Mouse (Mus musculus): Measurements from ENCODE around the gene Sipa1l3. TPM values are rescaled to one million over a fixed set of nuclear protein-coding genes. Genes with fewer than 3 reads are reported as not detected.

Gene Sipa1l3
- total RNA-seq (2021) = 10 to 100 TPM; 51.3 to 61.8 TPM
- long read RNA-seq, experiment 1, full-length matches to known transcripts = 4 of 36 reads
- long read RNA-seq, experiment 1, partial matches to known transcripts = 5 of 36 reads
- long read RNA-seq, experiment 1, other reads (novel, unspliced or antisense) = 27 of 36 reads
- long read RNA-seq, experiment 2, partial matches to known transcripts = 14 of 41 reads
- long read RNA-seq, experiment 2, other reads (novel, unspliced or antisense) = 26 of 41 reads

DNA sequence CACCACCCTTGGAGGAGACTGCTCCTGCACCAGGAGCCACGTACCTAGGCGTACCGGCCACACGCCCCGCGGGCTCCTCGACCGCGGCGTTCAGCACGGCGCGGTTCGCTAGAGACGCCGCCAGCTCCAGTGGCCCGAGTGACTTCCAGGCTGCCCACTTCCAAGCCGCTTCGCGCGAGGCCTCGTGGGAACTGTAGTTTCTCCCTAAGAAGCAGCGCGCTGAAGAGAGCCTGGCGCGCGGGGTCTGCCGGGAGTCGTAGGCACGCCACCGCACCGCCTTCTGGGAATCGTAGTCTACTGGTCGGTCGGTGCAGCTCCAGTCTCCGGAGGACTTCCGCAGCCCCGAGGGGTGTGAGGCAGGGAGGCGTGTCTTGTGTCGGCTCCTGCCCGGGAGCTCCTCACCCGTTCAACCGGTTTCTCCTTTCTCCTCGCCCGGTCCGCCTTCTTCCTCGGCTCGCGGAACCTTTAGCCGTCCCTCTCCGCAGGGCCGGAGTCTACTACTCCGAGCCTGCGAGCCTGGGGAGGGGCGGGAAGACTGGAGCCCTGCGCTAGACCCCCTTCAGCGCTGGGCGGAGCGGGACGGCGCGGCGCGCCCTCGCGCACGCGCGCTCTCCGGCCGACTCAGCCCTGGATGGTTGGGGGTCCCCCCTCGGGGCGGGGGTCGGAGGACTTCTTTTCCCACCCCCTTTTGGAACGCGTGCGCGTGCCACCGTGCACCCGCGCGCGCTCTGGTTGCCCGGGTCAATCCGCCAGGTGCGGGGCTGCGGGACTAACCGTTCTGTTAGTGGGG, at the start of gene Sipa1l3:
TSS of gene Sipa1l3 (minus strand) at position 221 of the 790 bp plus-strand sequence.
- Histone ChIP-seq H3K27ac (peak within 1 kb of the TSS; percentile 76), H3K4me3 (peak within 1 kb of the TSS; percentile 94)
- intact Hi-C loops (cut with DNase I) = loop anchor here (1.0 to 2.0 kb wide), 2 partner anchors 70 to 77 kb away; no protein-coding TSS in a partner anchor
- no peak for TF ChIP-seq CTCF (IDR thresholded peaks at IDR 0.05)
- DNase-seq (ENCODE audit: extremely low spot score in 1 of 2, low spot score in 2 of 2) = peak; percentile 96 to 97

DNA sequence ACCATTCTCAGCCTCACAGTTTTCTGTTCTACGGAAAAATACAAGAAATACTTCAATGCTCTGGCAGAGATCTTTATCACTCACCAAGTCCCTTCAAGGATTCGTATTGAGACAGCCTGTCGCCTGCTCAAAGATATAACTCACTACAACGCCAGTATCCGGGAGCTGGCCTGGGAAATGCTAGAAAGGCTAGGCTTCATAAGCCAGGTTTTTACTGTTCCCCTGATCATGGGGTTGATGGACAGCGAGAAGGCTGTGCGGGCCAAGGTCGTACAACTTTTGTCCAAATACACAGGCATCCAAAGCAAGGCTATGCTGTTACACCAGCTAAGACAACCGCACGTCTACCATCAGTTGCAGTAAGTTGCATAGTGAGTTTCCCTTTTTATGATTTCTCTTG, 44.6 kb upstream of the Sipa1l3 start:
- intact Hi-C loops (cut with DNase I) = no loop called here
- no peak for DNase-seq (ENCODE audit: extremely low spot score in 1 of 2, low spot score in 2 of 2)
- no peak for TF ChIP-seq CTCF (IDR thresholded peaks at IDR 0.05)
- Histone ChIP-seq H3K4me3 (no peak overlapping the region), H3K27ac (no peak overlapping the region)

GRCm38 (mm10) chr7:29561046-29561445, 42.6 kb upstream of the Sipa1l3 start:
- Histone ChIP-seq H3K27ac (no peak overlapping the region), H3K4me3 (no peak overlapping the region)
- no peak for TF ChIP-seq CTCF (IDR thresholded peaks at IDR 0.05)
- intact Hi-C loops (cut with DNase I) = no loop called here
- DNase-seq (ENCODE audit: extremely low spot score in 1 of 2, low spot score in 2 of 2) = no peak

- intact Hi-C loops (cut with DNase I) = loop anchor here (10.0 kb wide), 1 partner anchor 156 kb away; no protein-coding TSS in a partner anchor
- no peak for DNase-seq (ENCODE audit: extremely low spot score in 1 of 2, low spot score in 2 of 2)
- H3K4me3 ChIP-seq = no peak overlapping the region
- H3K27ac ChIP-seq = no peak overlapping the region
- TF ChIP-seq CTCF (IDR thresholded peaks at IDR 0.05) = peak; percentile 23
Measured at GRCm38 (mm10) chr7:29559290-29559689, 40.8 kb upstream of the Sipa1l3 start.

DNA sequence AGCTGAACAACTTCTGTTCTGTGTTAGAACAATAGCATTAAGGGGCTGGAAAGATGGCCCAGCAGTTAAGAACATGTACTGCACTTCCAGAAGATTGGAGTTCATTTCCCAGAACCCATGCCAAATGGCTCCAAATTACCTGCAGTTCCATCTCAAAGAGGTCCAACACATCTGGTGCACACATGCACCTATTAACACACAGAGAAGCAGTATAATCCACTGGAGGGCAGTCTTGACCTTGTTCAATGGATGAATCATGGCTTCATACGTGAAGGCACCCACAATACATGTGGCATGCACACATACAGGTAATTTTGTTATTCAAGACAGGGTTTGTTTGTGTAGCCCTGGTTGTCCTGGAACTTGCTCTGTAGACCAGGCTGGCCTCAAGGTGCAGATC, 40.3 kb upstream of the Sipa1l3 start:
- Histone ChIP-seq H3K4me3 (no peak overlapping the region), H3K27ac (no peak overlapping the region)
- intact Hi-C loops (cut with DNase I) = loop anchor here (10.0 kb wide), 1 partner anchor 156 kb away; no protein-coding TSS in a partner anchor
- TF ChIP-seq CTCF (IDR thresholded peaks at IDR 0.05) = no peak
- no peak for DNase-seq (ENCODE audit: extremely low spot score in 1 of 2, low spot score in 2 of 2)

- DNase-seq (ENCODE audit: extremely low spot score in 1 of 2, low spot score in 2 of 2) = no peak
- Histone ChIP-seq H3K4me3 (no peak overlapping the region), H3K27ac (no peak overlapping the region)
- intact Hi-C loops (cut with DNase I) = loop anchor here (10.0 kb wide), 1 partner anchor 159 kb away; no protein-coding TSS in a partner anchor
- no peak for TF ChIP-seq CTCF (IDR thresholded peaks at IDR 0.05)
Measured at GRCm38 (mm10) chr7:29556283-29556682, 37.8 kb upstream of the Sipa1l3 start.

DNA sequence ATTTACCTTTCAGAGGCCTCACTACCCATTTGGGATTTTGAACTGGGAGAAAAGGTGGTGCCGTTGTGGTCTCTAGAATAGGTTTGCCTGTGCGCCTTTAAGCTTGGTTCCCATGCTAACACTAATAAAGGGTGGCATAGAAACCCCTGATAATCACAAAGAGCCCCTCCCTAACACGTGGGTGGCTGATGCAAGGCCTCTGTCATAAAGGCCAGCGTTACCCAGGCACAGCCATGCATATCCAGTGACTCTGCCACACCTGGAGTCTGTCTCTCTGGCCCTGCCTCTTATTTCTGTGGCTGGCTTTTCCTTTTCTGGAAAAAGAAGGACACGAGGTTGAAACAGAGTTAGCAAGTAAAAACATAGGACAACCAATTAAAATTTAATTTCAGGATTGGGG, 37.1 kb upstream of the Sipa1l3 start:
- DNase-seq (ENCODE audit: extremely low spot score in 1 of 2, low spot score in 2 of 2) = no peak
- TF ChIP-seq CTCF (IDR thresholded peaks at IDR 0.05) = no peak
- intact Hi-C loops (cut with DNase I) = loop anchor here (10.0 kb wide), 1 partner anchor 159 kb away; no protein-coding TSS in a partner anchor
- H3K27ac ChIP-seq = no peak overlapping the region
- H3K4me3 ChIP-seq = no peak overlapping the region

GRCm38 (mm10) chr7:29555051-29555450, 36.6 kb upstream of the Sipa1l3 start:
- Histone ChIP-seq H3K27ac (no peak overlapping the region), H3K4me3 (no peak overlapping the region)
- no peak for TF ChIP-seq CTCF (IDR thresholded peaks at IDR 0.05)
- DNase-seq (ENCODE audit: extremely low spot score in 1 of 2, low spot score in 2 of 2) = no peak
- intact Hi-C loops (cut with DNase I) = loop anchor here (10.0 kb wide), 1 partner anchor 160 kb away; no protein-coding TSS in a partner anchor

DNA sequence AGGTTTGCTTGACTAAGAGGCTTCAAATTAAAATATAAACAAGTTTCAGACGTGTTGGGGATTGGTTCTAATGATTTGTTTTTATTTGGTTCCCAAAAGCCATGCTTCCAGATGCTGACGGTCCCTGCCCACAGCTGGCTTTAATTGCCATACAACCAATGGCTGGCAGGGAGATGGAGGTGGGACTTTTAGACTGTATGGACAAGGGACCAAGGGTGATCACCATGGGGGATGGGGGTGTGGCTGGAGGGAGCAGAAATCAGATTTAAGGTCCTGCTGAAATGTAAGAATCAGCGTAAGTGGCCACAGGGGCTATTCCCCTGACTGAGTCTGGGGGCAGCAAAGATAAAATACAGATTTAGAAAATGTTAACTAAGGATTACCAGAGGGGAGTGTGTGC, 32.2 kb upstream of the Sipa1l3 start:
- H3K4me3 ChIP-seq = no peak overlapping the region
- DNase-seq (ENCODE audit: extremely low spot score in 1 of 2, low spot score in 2 of 2) = no peak
- no peak for TF ChIP-seq CTCF (IDR thresholded peaks at IDR 0.05)
- H3K27ac ChIP-seq = no peak overlapping the region
- intact Hi-C loops (cut with DNase I) = loop anchor here (10.0 kb wide), 1 partner anchor 164 kb away; no protein-coding TSS in a partner anchor

- TF ChIP-seq CTCF (IDR thresholded peaks at IDR 0.05) = no peak
- no peak for DNase-seq (ENCODE audit: extremely low spot score in 1 of 2, low spot score in 2 of 2)
- Histone ChIP-seq H3K27ac (no peak overlapping the region), H3K4me3 (no peak overlapping the region)
- intact Hi-C loops (cut with DNase I) = no loop called here
Measured at GRCm38 (mm10) chr7:29541608-29542007, 23.2 kb upstream of the Sipa1l3 start.

- DNase-seq (ENCODE audit: extremely low spot score in 1 of 2, low spot score in 2 of 2) = no peak
- Histone ChIP-seq H3K4me3 (no peak overlapping the region), H3K27ac (no peak overlapping the region)
- TF ChIP-seq CTCF (IDR thresholded peaks at IDR 0.05) = no peak
- intact Hi-C loops (cut with DNase I) = no loop called here
Measured at GRCm38 (mm10) chr7:29541186-29541585, 22.7 kb upstream of the Sipa1l3 start.

GRCm38 (mm10) chr7:29540631-29541030, 22.2 kb upstream of the Sipa1l3 start:
- Histone ChIP-seq H3K27ac (no peak overlapping the region), H3K4me3 (no peak overlapping the region)
- no peak for DNase-seq (ENCODE audit: extremely low spot score in 1 of 2, low spot score in 2 of 2)
- intact Hi-C loops (cut with DNase I) = no loop called here
- no peak; the same call in 1 of the 2 replicates for TF ChIP-seq CTCF (IDR thresholded peaks at IDR 0.05)

Measured in left cerebral cortex, adult 2 months (tissue).